Mouse (Mus musculus): ENCODE measurements around the gene Hyls1.

The Hyls1 gene

DNA sequence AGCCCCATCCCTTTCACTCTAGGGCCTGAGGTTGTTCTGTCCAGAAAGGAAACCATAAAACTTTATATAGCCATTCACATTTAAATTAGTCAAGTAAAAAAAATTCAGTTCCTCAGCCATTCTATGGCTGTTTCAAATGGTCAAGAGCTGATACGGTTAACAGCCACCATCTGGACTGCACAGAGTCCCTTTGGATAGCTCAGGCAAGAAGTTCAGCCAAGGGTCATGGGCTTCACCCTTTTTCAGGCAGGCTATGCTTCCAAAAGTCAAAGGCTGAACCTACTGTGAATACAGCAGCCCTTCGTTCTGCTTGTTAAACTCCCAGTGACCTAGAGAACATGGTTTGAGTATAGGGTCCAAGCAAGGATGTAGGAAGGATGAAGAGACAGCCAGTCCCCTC lies 25.5 kb downstream of the Hyls1 start:
- no peak for ATAC-seq (ENCODE audit: low TSS enrichment)

GRCm38 (mm10) chr9:35543099-35543860 lies 26.9 kb downstream of the Hyls1 start:
- no peak for ATAC-seq (ENCODE audit: low TSS enrichment)

DNA sequence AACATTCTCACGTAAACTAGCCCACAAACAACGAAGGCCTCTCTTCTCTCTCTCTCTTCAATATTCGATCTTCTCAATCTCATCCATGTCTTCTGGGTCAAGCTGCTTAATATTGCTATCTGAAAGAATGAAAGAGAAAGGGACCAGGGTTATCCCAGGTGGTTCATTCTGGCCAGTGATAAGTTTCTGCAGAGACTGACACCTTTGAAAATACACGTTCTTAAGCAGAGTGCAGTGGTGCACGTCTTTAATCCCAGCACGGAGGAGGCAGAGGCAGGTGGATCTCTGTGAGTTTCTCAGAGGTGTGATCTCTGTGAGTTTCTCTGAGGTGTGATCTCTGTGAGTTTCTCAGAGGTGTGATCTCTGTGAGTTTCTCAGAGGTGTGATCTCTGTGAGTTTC lies 28.3 kb downstream of the Hyls1 start:
- no peak for ATAC-seq (ENCODE audit: low TSS enrichment)

DNA sequence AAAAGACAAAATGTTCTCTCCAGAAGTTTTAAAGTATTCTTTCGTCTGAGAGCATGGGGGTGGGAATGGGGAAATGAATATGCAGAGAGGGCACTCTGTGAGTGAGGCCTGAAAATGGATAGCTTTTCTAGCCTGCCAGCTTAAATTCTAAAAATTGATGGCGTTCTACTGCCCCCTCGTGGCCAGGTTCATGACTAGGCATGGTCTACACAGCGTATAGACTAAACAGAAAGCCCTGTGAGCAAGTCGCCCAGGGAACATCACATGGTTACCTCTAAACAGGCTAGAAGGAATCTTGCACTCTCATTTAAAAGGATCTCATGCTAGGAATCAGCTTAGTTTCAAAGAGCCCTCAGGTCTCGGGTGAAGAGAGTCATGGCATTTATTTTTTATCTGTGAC lies 28.7 kb downstream of the Hyls1 start:
- peak; percentile 81 for ATAC-seq (ENCODE audit: low TSS enrichment)

DNA sequence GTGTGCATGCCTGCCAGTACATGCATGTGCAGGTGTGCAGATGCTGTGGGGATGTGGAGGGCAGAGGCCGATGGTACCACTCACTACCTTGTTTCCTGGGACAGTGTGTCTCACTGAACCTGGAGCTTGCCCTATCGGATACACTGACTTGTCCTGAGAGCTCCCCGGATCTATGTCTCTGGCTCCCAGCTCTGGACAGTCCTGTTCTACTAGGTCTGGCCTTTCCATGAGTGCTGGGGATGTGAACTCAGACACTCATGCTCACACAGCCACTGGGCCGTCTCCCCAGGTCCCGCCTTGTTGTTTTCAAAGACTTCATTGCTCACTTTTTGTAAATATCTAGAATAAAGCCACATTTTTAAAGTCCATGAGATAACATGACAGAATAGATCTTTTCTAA lies 29.2 kb downstream of the Hyls1 start:
- no peak for ATAC-seq (ENCODE audit: low TSS enrichment)

- no peak for ATAC-seq (ENCODE audit: low TSS enrichment)
Measured at GRCm38 (mm10) chr9:35539001-35539750, 31.0 kb downstream of the Hyls1 start.

DNA sequence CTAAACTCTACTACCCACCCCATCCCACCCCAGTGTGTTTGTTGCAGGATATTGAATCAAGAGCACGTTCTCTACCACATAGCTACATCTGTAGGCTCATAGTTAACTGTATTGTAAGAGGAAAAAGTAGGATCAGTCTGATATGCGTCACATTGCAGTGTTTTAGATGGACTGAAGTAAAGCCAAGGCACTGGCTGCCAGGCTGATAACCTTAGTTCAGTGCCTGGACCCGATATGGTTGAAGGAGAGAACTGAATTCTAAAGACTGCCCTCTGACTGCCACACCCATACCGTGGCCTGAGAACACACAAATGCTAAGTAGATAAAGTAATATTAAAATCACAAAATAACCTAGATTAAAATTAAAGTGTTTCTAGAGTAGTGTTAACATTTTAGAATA lies 34.3 kb downstream of the Hyls1 start:
- no peak for ATAC-seq (ENCODE audit: low TSS enrichment)

- ATAC-seq (ENCODE audit: low TSS enrichment), result peak; percentile 90
Measured at GRCm38 (mm10) chr9:35535110-35535509, 35.1 kb downstream of the Hyls1 start.

DNA sequence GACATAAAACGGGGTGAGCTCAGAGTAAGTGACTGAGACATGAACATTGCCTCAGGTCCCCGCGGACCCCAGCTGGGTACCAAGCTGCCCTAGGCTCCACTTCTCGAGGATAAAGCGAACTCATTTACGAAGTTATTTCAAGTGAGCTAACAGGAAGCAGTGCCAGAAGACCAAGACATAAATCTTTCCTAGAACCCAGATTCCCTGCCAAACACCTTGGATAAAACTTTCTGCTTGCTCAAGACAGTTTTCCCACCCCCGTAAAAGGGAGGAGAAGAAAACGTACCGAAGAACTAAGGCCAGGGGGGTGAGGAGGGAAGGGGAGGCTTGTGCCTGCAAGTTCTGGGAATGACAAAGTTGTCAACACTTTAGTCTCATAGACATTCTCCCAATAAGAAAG lies 36.9 kb downstream of the Hyls1 start:
- no peak for ATAC-seq (ENCODE audit: low TSS enrichment)

GRCm38 (mm10) chr9:35529796-35530195 lies 40.4 kb downstream of the Hyls1 start:
- ATAC-seq (ENCODE audit: low TSS enrichment), result no peak

DNA sequence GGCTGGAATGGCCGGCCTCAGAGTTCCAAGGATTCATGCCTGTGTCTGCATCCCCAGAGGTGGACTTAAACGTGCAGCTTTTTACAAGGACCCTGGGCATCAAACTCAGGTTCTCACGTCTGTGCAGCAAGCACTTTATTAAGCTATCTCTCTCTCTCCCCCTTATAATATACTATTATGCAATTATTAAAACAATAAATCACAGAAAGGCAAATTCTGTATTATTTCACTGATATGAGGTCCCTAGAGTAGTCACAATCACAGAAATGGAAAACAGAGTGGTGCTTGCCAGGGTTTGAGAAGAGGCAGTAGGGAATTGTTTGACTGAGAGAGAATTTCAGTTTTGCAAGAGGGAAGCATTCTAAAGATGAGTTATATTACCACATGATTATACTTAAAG lies 41.1 kb downstream of the Hyls1 start:
- no peak for ATAC-seq (ENCODE audit: low TSS enrichment)

DNA sequence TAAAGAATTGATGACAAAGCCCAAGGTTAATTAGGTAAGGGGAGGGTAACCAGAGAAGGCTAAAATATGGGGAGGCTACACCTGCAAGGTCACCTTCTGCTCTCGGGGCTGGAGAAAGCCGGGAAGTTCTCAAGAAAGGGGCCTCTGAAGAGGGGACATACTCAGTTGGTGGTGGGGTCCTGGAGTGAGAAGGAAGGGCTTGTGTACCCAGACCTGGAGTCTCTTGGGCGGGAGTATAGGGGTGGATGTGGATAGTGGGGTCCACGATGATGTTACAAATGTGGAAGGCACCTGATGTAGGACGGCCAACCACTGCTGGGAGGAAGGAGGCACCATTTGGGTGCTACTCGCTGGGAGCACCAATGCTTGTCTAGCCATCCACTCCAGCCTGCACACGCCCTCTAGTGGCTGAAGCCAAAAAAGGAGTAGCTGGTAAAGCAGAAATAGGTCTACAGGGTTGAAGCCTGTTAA lies 46.2 kb downstream of the Hyls1 start:
- peak; percentile 97 for ATAC-seq (ENCODE audit: low TSS enrichment)

- ATAC-seq (ENCODE audit: low TSS enrichment), result peak; percentile 97
Measured at GRCm38 (mm10) chr9:35523541-35523940, 46.7 kb downstream of the Hyls1 start.

DNA sequence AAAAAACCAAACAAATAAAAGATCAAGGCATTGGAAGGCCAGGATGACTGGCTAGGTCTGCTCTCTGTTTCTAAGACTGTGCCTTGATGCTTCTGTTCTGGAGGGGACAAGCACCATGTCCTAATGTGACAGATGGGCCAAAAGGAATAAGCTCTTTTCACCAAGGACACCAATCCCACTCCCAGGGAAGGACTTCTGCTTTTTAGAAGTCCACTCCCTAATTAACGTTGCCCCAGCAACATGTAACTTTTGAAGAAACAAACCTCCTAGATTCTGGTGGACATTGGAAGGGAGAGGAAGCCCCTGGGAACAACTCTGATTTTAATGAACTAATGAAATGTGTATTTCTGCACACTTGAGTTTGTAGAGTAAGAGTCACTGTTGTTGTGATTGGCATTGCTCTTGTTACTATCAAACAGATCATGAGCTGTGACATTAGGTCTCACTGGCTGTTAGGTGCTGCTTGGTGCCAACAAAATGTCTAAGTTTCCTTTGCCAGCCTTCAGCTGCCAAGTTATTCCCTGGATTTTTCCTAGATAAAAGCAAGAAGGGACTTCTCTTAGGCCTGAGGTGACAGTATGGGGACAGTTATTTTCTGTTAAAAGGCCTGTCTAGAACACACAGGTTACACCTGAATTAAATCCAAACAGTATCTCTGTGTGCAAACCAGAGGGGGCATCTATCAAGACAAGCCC lies 47.2 kb downstream of the Hyls1 start:
- ATAC-seq (ENCODE audit: low TSS enrichment), result no peak

DNA sequence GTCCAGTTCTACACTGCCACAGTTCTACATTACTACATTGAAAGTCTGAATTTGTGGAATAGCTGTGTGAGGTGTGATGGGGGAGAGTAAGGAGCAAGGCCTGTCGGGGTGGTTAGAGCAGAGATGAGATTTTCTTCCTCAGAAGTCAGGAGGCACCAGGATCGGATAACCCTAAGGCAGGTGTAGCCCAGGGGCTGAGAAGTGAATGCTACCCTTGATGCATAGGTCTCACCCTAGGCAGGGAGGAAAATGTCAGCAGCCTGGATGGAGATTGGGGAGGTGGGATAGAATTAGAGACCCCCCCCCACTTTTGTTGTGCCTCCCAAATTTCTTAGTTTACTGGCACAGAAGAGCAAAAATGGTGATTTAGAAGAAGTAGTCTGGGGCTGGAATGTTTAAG lies 48.0 kb downstream of the Hyls1 start:
- no peak for ATAC-seq (ENCODE audit: low TSS enrichment)

- ATAC-seq (ENCODE audit: low TSS enrichment), result no peak
Measured at GRCm38 (mm10) chr9:35520631-35521348, 49.4 kb downstream of the Hyls1 start.

- ATAC-seq (ENCODE audit: low TSS enrichment), result no peak
Measured at GRCm38 (mm10) chr9:35518169-35518568, 52.0 kb downstream of the Hyls1 start, which contains the start of gene Gm1113. TSS of gene Gm1113 (minus strand) at chr9:35518269.

DNA sequence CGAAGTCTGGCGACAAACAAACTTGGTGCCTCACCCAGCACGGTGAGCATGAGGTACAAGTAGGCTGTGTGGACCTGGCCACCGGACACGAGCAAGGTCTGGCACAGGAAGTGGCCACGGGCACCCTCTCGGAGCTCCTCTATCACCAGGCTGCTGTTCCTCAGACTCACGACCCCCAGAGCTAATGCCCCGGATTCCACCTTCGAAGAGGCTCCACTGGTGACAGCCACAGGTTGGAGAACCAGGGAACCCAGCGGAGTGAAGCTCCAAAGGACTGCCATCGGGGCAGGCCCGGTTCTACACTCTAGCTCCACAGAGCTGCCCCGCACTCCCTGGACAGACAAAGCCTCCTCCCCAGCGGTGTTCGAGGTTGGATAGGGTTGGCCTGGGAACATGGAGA lies 53.5 kb downstream of the Hyls1 start:
- no peak for ATAC-seq (ENCODE audit: low TSS enrichment)

GRCm38 (mm10) chr9:35516182-35516581 lies 54.0 kb downstream of the Hyls1 start:
- no peak for ATAC-seq (ENCODE audit: low TSS enrichment)

DNA sequence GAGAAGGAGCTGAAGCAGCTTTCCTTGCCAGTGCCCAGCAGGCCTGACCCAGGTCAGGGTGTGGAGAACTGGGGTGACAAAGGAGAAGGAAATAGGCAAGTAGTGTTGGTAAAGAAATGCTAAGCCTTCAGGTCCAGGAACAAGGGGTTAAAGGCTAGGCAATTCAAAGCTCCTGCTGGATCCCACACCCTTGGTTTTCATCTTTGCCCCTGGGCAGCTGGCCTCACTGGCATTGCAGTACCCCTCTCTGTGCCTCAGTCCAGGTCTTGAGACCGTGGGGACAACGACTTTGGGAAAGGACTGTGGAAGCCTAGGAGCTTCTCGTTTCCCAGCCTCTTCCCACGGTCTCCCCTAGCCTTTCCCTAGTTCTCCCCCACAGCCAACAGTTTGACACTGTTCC lies 56.3 kb downstream of the Hyls1 start:
- ATAC-seq (ENCODE audit: low TSS enrichment), result no peak
